Mouse (Mus musculus) limb, embryonic 10.5 days (tissue): ENCODE data around the gene Trim7. TPM values are rescaled to one million over a fixed set of nuclear protein-coding genes. Genes with fewer than 3 reads are reported as not detected.

Source experiments
- DNase-seq: peaks from one replicate; pipeline ENCODE4 v3.0.0-alpha.2; 2017; ENCODE audit warnings: low spot score
- H3K27ac ChIP-seq: fragments of 300-500 bp; sonication (generic); 2 replicates; pipeline ENCODE4 v1.5.1; 2016; ENCODE audit warnings: mild to moderate bottlenecking
- H3K27me3 ChIP-seq: fragments of 300-500 bp; sonication (generic); 2 replicates; pipeline ENCODE4 v1.6.1; 2016; ENCODE audit warnings: low read depth, mild to moderate bottlenecking; ENCODE audit not compliant: poor library complexity, severe bottlenecking
- H3K36me3 ChIP-seq: fragments of 300-500 bp; sonication (generic); 2 replicates; pipeline ENCODE4 v1.6.1; 2016; ENCODE audit warnings: mild to moderate bottlenecking, moderate library complexity
- H3K4me1 ChIP-seq: fragments of 300-500 bp; sonication (generic); 2 replicates; pipeline ENCODE4 v1.6.1; 2016
- H3K4me3 ChIP-seq: fragments of 300-500 bp; sonication (generic); 2 replicates; pipeline ENCODE4 v1.5.1; 2016; ENCODE audit warnings: mild to moderate bottlenecking, moderate library complexity
- H3K9me3 ChIP-seq: fragments of 300-500 bp; sonication (generic); replicated peaks from 2 replicates; pipeline ENCODE4 v1.6.1; 2016; ENCODE audit warnings: mild to moderate bottlenecking
- WGBS: fragments of 180-500 bp; shearing (Covaris S2); methylation state at CpG from one replicate; pipeline ENCODE4 v1.1.7; 2016; 5-methylcytosine and 5-hydroxymethylcytosine counted together
- polyA plus RNA-seq: library from polyadenylated mRNA; unstranded; fragments of >200 nt; fragmentation: Nextera tagmentation; extraction: Ambion mirVana; gene quantifications from 2 replicates; pipeline ENCODE4 v1.2.1, GENCODE M21; 2016

Trim7 gene
- polyA plus RNA-seq, 1 experiment from 2014 or later = 0.70 TPM

- peak; percentile 59 for DNase-seq
- peaks cover 26% of the 10 kb centered on the region for H3K4me1 ChIP-seq
- WGBS = 7% methylated on average over 23 of the region's 23 CpGs
- peaks cover 29% of the 10 kb centered on the region for H3K27me3 ChIP-seq
- H3K27ac ChIP-seq = no peak overlapping the region
- H3K9me3 ChIP-seq = no peaks in the 10 kb centered on the region
- H3K36me3 ChIP-seq = no peaks in the 10 kb centered on the region
- peak overlapping the region; percentile 67 for H3K4me3 ChIP-seq
Observed at GRCm38 (mm10) chr11:48852624-48853473, 26.9 kb downstream of the Trim7 start.

- Histone ChIP-seq H3K4me1 (peaks cover 34% of the 10 kb centered on the region), H3K9me3 (no peaks in the 10 kb centered on the region), H3K27me3 (peaks cover 29% of the 10 kb centered on the region), H3K36me3 (no peaks in the 10 kb centered on the region), H3K4me3 (peak overlapping the region; percentile 67), H3K27ac (no peak overlapping the region)
- peak; percentile 86 for DNase-seq
- WGBS = under 1% methylated on average over 31 of the region's 31 CpGs
Observed at GRCm38 (mm10) chr11:48853474-48854180, 27.7 kb downstream of the Trim7 start.

DNA sequence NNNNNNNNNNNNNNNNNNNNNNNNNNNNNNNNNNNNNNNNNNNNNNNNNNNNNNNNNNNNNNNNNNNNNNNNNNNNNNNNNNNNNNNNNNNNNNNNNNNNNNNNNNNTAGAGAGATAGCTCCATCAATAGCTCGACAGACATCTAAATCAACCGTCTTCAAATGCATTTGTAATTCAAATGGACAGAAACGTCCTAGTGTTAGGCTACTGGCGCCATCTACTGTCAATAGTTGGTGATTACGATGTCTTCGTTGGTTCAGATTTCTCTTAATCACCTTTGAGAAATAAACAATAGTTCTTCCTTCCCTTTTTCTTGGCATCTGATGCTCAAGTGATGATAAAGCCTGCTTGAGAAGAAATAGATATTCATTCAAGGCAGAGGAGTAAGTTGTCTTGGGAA is 33.1 kb downstream of the Trim7 start:
- 1% methylated on average over 6 of the region's 6 CpGs for WGBS
- no peak overlapping the region for H3K27ac ChIP-seq
- H3K27me3 ChIP-seq = peaks cover 15% of the 10 kb centered on the region; the same call in 1 of the 2 replicates
- DNase-seq = peak; percentile 31
- peaks cover 27% of the 10 kb centered on the region for H3K4me1 ChIP-seq
- H3K36me3 ChIP-seq = no peaks in the 10 kb centered on the region
- no peaks in the 10 kb centered on the region for H3K9me3 ChIP-seq
- H3K4me3 ChIP-seq = peak overlapping the region; percentile 67; the same call in 1 of the 2 replicates

DNA sequence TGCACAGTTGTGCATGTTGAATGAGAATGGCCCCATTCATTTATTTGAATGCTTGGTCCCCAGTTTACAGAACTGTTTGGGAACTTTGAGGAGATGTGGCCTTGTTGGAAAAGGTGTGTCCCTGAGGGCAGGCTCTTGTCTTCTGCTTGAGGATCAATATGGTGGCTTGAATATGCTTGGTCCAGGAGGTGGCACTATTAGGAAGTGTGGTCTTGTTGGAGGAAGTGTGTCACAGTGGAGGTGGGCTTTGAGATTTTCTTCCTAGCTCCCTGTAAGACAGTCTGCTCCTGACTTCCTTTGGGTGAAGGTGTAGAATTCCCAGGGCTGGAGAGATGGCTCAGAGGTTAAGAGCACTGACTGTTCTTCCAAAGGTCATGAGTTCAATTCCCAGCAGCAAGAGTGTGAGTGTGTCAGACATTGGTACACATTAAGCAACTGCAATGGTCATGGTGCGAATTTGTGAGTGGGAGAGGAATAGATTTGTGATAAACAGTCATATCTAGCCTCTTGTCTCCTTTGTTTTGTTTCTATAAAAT is 36.9 kb downstream of the Trim7 start:
- Histone ChIP-seq H3K27ac (no peak overlapping the region), H3K4me1 (peaks cover 10% of the 10 kb centered on the region), H3K27me3 (0 out of 2 replicates have a peak, but pooled peaks cover 14% of the 10 kb centered on the region), H3K9me3 (no peaks in the 10 kb centered on the region), H3K36me3 (no peaks in the 10 kb centered on the region), H3K4me3 (no peak overlapping the region)
- 80% methylated on average over 1 of the region's 1 CpGs for WGBS
- DNase-seq = no peak

DNA sequence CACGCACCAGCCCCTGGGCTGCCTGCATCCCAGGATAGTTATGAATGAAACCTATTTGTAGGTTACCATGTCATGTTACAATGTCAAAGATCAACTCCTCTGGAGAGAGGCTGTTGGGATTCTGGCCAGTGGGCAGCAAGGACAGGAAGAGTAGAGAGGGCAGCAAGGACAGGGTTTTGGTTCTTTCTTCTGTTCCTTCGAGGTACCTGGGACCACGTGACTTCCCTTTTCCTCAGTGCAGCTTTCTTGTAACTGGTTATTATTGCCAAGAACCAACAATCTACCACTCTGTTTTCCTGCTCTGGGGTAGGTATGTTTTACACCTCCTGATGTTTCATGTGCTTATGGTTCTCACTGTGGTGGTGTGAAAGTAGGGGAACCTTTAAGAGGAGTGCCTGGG is 37.9 kb downstream of the Trim7 start:
- 87% methylated on average over 3 of the region's 3 CpGs for WGBS
- H3K27ac ChIP-seq = no peak overlapping the region
- peaks cover under 1% of the 10 kb centered on the region; the same call in 1 of the 2 replicates for H3K4me1 ChIP-seq
- H3K4me3 ChIP-seq = no peak overlapping the region
- H3K27me3 ChIP-seq = 0 out of 2 replicates have a peak, but pooled peaks cover 6% of the 10 kb centered on the region
- H3K9me3 ChIP-seq = no peaks in the 10 kb centered on the region
- no peaks in the 10 kb centered on the region for H3K36me3 ChIP-seq
- no peak for DNase-seq

- H3K9me3 ChIP-seq = no peaks in the 10 kb centered on the region
- whole genome bisulfite sequencing = 97% methylated on average over 9 of the region's 9 CpGs
- H3K4me3 ChIP-seq = no peak overlapping the region
- no peak for DNase-seq
- peaks cover 4% of the 10 kb centered on the region; the same call in 1 of the 2 replicates for H3K27me3 ChIP-seq
- peaks cover 8% of the 10 kb centered on the region for H3K4me1 ChIP-seq
- H3K27ac ChIP-seq = no peak overlapping the region
- no peaks in the 10 kb centered on the region for H3K36me3 ChIP-seq
Observed at GRCm38 (mm10) chr11:48866481-48866880, 40.5 kb downstream of the Trim7 start.

DNA sequence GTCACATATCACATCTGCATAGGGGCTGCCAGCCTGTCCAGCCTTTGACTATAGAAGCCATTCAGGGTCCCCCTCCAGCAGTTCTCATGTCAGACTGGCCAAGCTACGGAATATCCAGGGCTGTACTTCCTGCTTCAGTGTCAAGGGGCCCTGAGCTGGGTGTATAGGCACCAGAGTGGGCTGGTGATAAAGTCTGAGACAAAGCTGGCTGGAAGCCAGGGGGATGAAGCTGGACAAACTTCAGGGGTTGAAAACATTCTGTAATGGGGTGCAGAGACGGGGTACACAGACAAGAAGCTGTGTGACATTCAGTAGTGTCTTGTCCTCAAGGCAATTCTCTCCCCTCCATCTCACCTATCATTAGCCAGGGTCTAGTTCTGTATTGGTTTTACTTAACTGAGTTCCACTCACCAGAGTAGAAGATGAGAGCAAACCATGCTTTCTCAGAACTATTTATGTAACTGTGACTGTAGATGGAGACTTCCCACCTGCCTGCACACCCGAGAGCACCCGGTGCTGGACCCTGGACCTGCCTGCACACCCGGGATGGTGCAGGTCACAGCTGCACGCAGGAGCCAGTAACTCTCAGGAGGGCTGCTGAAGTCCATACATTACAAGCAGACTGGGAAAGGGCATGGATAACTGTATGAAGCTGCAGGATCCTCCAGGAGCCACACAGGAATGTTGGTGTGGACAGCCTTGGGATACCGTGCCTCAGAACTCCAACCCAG is 43.6 kb downstream of the Trim7 start:
- no peak for DNase-seq
- no peak overlapping the region for H3K4me3 ChIP-seq
- H3K36me3 ChIP-seq = no peaks in the 10 kb centered on the region
- H3K4me1 ChIP-seq = peaks cover 20% of the 10 kb centered on the region
- H3K9me3 ChIP-seq = no peaks in the 10 kb centered on the region
- H3K27me3 ChIP-seq = peaks cover 14% of the 10 kb centered on the region
- no peak overlapping the region for H3K27ac ChIP-seq
- WGBS = 85% methylated on average over 7 of the region's 7 CpGs

DNA sequence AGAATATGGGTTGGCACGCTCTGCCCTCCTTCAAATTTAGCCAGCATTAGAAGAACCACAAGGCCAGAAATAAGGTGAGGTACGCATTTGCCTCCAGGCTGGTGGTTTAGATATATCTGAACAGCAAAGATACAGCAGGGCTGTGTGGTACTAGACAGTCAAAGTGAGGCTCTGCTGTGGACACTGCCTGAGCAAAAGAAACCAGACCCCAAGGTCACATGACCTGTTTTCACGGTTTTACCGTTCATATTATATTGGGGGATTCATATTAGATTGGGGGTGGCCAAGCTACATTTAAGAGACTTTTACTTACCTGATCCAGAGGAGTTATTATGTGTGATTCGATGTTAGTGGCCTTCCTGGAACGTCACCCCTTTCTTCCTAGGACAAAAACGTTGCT is 44.8 kb downstream of the Trim7 start:
- 0 out of 2 replicates have a peak overlapping the region, but pooled peaks have one; percentile 71 for H3K27ac ChIP-seq
- no peaks in the 10 kb centered on the region for H3K9me3 ChIP-seq
- peak overlapping the region; percentile 57 for H3K4me3 ChIP-seq
- whole genome bisulfite sequencing = 42% methylated on average over 7 of the region's 7 CpGs
- peaks cover 20% of the 10 kb centered on the region for H3K4me1 ChIP-seq
- H3K36me3 ChIP-seq = no peaks in the 10 kb centered on the region
- DNase-seq = no peak
- H3K27me3 ChIP-seq = peaks cover 14% of the 10 kb centered on the region

- Histone ChIP-seq H3K4me1 (peaks cover 20% of the 10 kb centered on the region), H3K9me3 (no peaks in the 10 kb centered on the region), H3K27ac (peak within 1 kb of the TSS; percentile 71), H3K36me3 (no peaks in the 10 kb centered on the region), H3K4me3 (peak within 1 kb of the TSS; percentile 57), H3K27me3 (peaks cover 14% of the 10 kb centered on the region)
- 4% methylated on average over 19 of the region's 19 CpGs for WGBS
- DNase-seq = peak; percentile 56
Observed at GRCm38 (mm10) chr11:48871201-48871772, 45.3 kb downstream of the Trim7 start, which contains the start of gene Irgm1. Irgm1 (minus strand) TSS chr11:48871683.

GRCm38 (mm10) chr11:48871817-48872541 is 46.0 kb downstream of the Trim7 start:
- Histone ChIP-seq H3K4me3 (peak overlapping the region; percentile 57), H3K27ac (peak overlapping the region; percentile 71), H3K4me1 (peaks cover 20% of the 10 kb centered on the region), H3K36me3 (no peaks in the 10 kb centered on the region), H3K27me3 (peaks cover 14% of the 10 kb centered on the region), H3K9me3 (no peaks in the 10 kb centered on the region)
- peak; percentile 47 for DNase-seq
- 7% methylated on average over 17 of the region's 17 CpGs for WGBS

GRCm38 (mm10) chr11:48872695-48873300 is 46.9 kb downstream of the Trim7 start:
- peak overlapping the region; percentile 57; the same call in 1 of the 2 replicates for H3K4me3 ChIP-seq
- H3K27me3 ChIP-seq = peaks cover 14% of the 10 kb centered on the region
- no peaks in the 10 kb centered on the region for H3K9me3 ChIP-seq
- H3K27ac ChIP-seq = peak overlapping the region; percentile 1; the same call in 1 of the 2 replicates
- DNase-seq = no peak
- 84% methylated on average over 7 of the region's 7 CpGs for WGBS
- H3K36me3 ChIP-seq = no peaks in the 10 kb centered on the region
- H3K4me1 ChIP-seq = peaks cover 20% of the 10 kb centered on the region
